Mouse (Mus musculus) brain, embryonic 14.5 days (tissue): ENCODE measurements around the gene Txnrd2.

Experiments used
- CTCF ChIP-seq: fragments of 200-500 bp; IDR thresholded peaks from 2 replicates; pipeline ENCODE4 v1.5.1; 2012; ENCODE audit warnings: inconsistent platforms, mild to moderate bottlenecking, moderate library complexity, borderline replicate concordance; ENCODE audit not compliant: insufficient read depth, insufficient read length; ENCODE audit errors: extremely low read depth
- POLR2A ChIP-seq: fragments of 200-500 bp; IDR thresholded peaks from 2 replicates; pipeline ENCODE4 v1.6.1; 2012; ENCODE audit warnings: mild to moderate bottlenecking, inconsistent platforms, borderline replicate concordance; ENCODE audit not compliant: poor library complexity, insufficient read depth, insufficient read length, severe bottlenecking; ENCODE audit errors: extremely low read depth

- TF ChIP-seq CTCF (no peak), POLR2A (no peak)
These were observed 8.7 kb upstream of the Txnrd2 start for GRCm38 (mm10) chr16:18417491-18417890.
